Mouse (Mus musculus) effector memory CD4-positive, alpha-beta T cell, adult 7 months (primary cell): ENCODE results near the gene Stub1. TPM values are rescaled to one million over a fixed set of nuclear protein-coding genes. Genes with fewer than 3 reads are reported as not detected.

Source experiments
- polyA plus RNA-seq: library from polyadenylated mRNA; unstranded; fragments of 100-300 nt; shearing (Covaris generic); gene quantifications from one replicate; pipeline ENCODE4 v1.2.1, GENCODE M21; 2017

The Stub1 gene
- polyA plus RNA-seq, 1 experiment from 2014 or later: 132 TPM

Other genes with a start within 250 kb of the Stub1 start
- not detected for gene Gng13, start 116.2 kb downstream of the Stub1 start, polyA plus RNA-seq
- 5.7 TPM for gene Chtf18, start 106.0 kb downstream of the Stub1 start, polyA plus RNA-seq
- gene Rpusd1, start 105.7 kb downstream of the Stub1 start, polyA plus RNA-seq: 4.0 TPM
- not detected for gene Mslnl, start 97.4 kb downstream of the Stub1 start, polyA plus RNA-seq
- gene Msln, start 79.0 kb downstream of the Stub1 start, polyA plus RNA-seq: 0.67 TPM
- gene Narfl, start 59.6 kb downstream of the Stub1 start, polyA plus RNA-seq: 20.4 TPM
- 26.4 TPM for gene Haghl, start 47.7 kb downstream of the Stub1 start, polyA plus RNA-seq
- 0.69 TPM for gene Ccdc78, start 46.8 kb downstream of the Stub1 start, polyA plus RNA-seq
- 121 TPM for gene Fam173a, start 40.5 kb downstream of the Stub1 start, polyA plus RNA-seq
- not detected for gene AC134908.4, start 37.7 kb downstream of the Stub1 start, polyA plus RNA-seq
- gene Metrn, start 36.3 kb downstream of the Stub1 start, polyA plus RNA-seq: 26.0 TPM
- gene Fbxl16, start 24.3 kb downstream of the Stub1 start, polyA plus RNA-seq: 0.18 TPM
- 24.5 TPM for gene Wdr24, start 9.8 kb downstream of the Stub1 start, polyA plus RNA-seq
- gene Jmjd8, start 4.5 kb downstream of the Stub1 start, polyA plus RNA-seq: 18.4 TPM
- 0.55 TPM for gene Rhbdl1, start 3.9 kb upstream of the Stub1 start, polyA plus RNA-seq
- 0.46 TPM for gene Gm20683, start 8.4 kb upstream of the Stub1 start, polyA plus RNA-seq
- gene Rhot2, start 11.4 kb upstream of the Stub1 start, polyA plus RNA-seq: 18.4 TPM
- 11.1 TPM for gene Wdr90, start 28.1 kb upstream of the Stub1 start, polyA plus RNA-seq
- gene Mcrip2, start 35.4 kb upstream of the Stub1 start, polyA plus RNA-seq: 4.1 TPM
- 41.4 TPM for gene Mettl26, start 41.7 kb upstream of the Stub1 start, polyA plus RNA-seq
- gene Wfikkn1, start 47.5 kb upstream of the Stub1 start, polyA plus RNA-seq: 0.49 TPM
- gene Rab40c, start 86.3 kb upstream of the Stub1 start, polyA plus RNA-seq: 15.3 TPM
- gene Pigq, start 111.5 kb upstream of the Stub1 start, polyA plus RNA-seq: 44.1 TPM
- not detected for gene Nhlrc4, start 111.6 kb upstream of the Stub1 start, polyA plus RNA-seq
- gene A930017K11Rik, start 119.2 kb upstream of the Stub1 start, polyA plus RNA-seq: not detected
- gene Capn15, start 152.4 kb upstream of the Stub1 start, polyA plus RNA-seq: 18.6 TPM
- 19.7 TPM for gene Rab11fip3, start 236.2 kb upstream of the Stub1 start, polyA plus RNA-seq